Mouse (Mus musculus) ES-E14 (cell line): ENCODE measurements around the gene Coasy. TPM values are rescaled to one million over a fixed set of nuclear protein-coding genes. Genes with fewer than 3 reads are reported as not detected.
A peak's percentile ranks its signal among the peaks of the same experiment; 100 is the strongest.

Experiments used
- DNase-seq: peaks from one replicate; pipeline ENCODE4 v3.0.0-alpha.2; 2013; ENCODE audit warnings: low read depth, low spot score
- H3K27ac ChIP-seq: 2 replicates; pipeline ENCODE4 v1.5.1; 2012; ENCODE audit warnings: low read depth, mild to moderate bottlenecking, low read length, moderate library complexity, mixed read lengths; ENCODE audit not compliant: poor library complexity, insufficient read depth, severe bottlenecking
- H3K36me3 ChIP-seq: 2 replicates; pipeline ENCODE4 v1.6.1; 2012; ENCODE audit warnings: mild to moderate bottlenecking, low read length, moderate library complexity, mixed read lengths; ENCODE audit not compliant: control insufficient read depth, poor library complexity, insufficient read depth, severe bottlenecking
- H3K4me1 ChIP-seq, 2 experiments: fragments of 150-350 bp in 1 of 2; sonication (generic) in 1 of 2; 2 replicates each; pipeline ENCODE4 v1.6.1; 2012; ENCODE audit warnings: low read length in 2 of 2, mild to moderate bottlenecking in 1 of 2, mixed read lengths in 1 of 2; ENCODE audit not compliant: control insufficient read depth in 2 of 2, insufficient read depth in 2 of 2, poor library complexity in 1 of 2
- H3K4me3 ChIP-seq, 2 experiments: fragments of 150-350 bp in 1 of 2; sonication (generic) in 1 of 2; 2 replicates each; pipeline ENCODE4 v1.5.1; 2012; ENCODE audit warnings: low read length in 2 of 2, low read depth in 1 of 2, mild to moderate bottlenecking in 1 of 2, mixed read lengths in 1 of 2; ENCODE audit not compliant: insufficient read depth in 1 of 2, poor library complexity in 1 of 2, severe bottlenecking in 1 of 2
- H3K9ac ChIP-seq: 2 replicates; pipeline ENCODE4 v1.6.1; 2012; ENCODE audit warnings: low read depth, mild to moderate bottlenecking, low read length, mixed read lengths; ENCODE audit not compliant: poor library complexity, insufficient read depth, severe bottlenecking
- H3K9me3 ChIP-seq: fragments of 150-350 bp; sonication (generic); 2 replicates; pipeline ENCODE4 v1.6.1; 2012; ENCODE audit warnings: low read depth, mild to moderate bottlenecking, low read length; ENCODE audit not compliant: control insufficient read depth, insufficient read depth
- CHD2 ChIP-seq: IDR thresholded peaks from 2 replicates; pipeline ENCODE4 v1.6.1; 2014; ENCODE audit warnings: mild to moderate bottlenecking, low read depth, low read length, inconsistent platforms
- HCFC1 ChIP-seq: IDR thresholded peaks from 2 replicates; pipeline ENCODE4 v1.6.1; 2012; ENCODE audit warnings: low read length, inconsistent platforms, borderline replicate concordance; ENCODE audit not compliant: insufficient read depth
- MAFK ChIP-seq: IDR thresholded peaks from 2 replicates; pipeline ENCODE4 v1.6.1; 2014; ENCODE audit warnings: mild to moderate bottlenecking, low read depth, low read length, inconsistent platforms; ENCODE audit not compliant: insufficient read depth
- ZC3H11A ChIP-seq: IDR thresholded peaks from 2 replicates; pipeline ENCODE4 v1.6.1; 2012; ENCODE audit warnings: low read depth, mild to moderate bottlenecking, inconsistent platforms, low read length, borderline replicate concordance
- ZNF384 ChIP-seq: IDR thresholded peaks from 2 replicates; pipeline ENCODE4 v1.6.1; 2012; ENCODE audit warnings: low read depth, low read length, inconsistent platforms
- in situ Hi-C, 2 experiments: fragments of 600-800 bp; cut with MboI; formaldehyde crosslinking; loops; one replicate each; pipeline ENCODE4 v1.15.1; 2025; ENCODE audit warnings: low sequenced_read_pairs in 2 of 2, inconsistent platforms in 1 of 2; ENCODE audit not compliant: unreplicated experiment in 2 of 2
- total RNA-seq: library from RNA; depleted of rRNA; stranded (reverse); fragments of 300-350 nt; gene quantifications from 2 replicates; pipeline ENCODE4 v1.2.3, GENCODE M21; 2012

Gene Coasy
- total RNA-seq, 1 experiment: 21.9 TPM

- H3K4me1 ChIP-seq: peaks cover 5 to 16% of the 10 kb centered on the region in 2 experiments; a peak in 3 of 4 replicates
Measured at GRCm38 (mm10) chr11:101056885-101057284, 25.5 kb upstream of the Coasy start.

GRCm38 (mm10) chr11:101057860-101058259 lies 24.5 kb upstream of the Coasy start:
- Histone ChIP-seq H3K36me3 (peaks cover 2% of the 10 kb centered on the region; the same call in 1 of the 2 replicates), H3K4me1 (peaks cover 5 to 23% of the 10 kb centered on the region in 2 experiments), H3K4me3 (no peak overlapping the region), H3K27ac (no peak overlapping the region), H3K9ac (no peak overlapping the region), H3K9me3 (no peaks in the 10 kb centered on the region)
- peak; percentile 81 for DNase-seq
- in situ Hi-C loops: loop anchor here in 1 of 2 experiments (5.0 kb wide), 1 partner anchor 76 kb away; no protein-coding TSS in a partner anchor
- no peak for TF ChIP-seq CHD2
- no peak for TF ChIP-seq ZNF384
- no peak for TF ChIP-seq ZC3H11A
- no peak for TF ChIP-seq MAFK
- no peak for TF ChIP-seq HCFC1

More at GRCm38 (mm10) chr11:101056885-101057284, 25.5 kb upstream of the Coasy start:
- Histone ChIP-seq H3K4me3 (no peak overlapping the region), H3K9me3 (no peaks in the 10 kb centered on the region), H3K36me3 (no peaks in the 10 kb centered on the region; the same call in 1 of the 2 replicates), H3K9ac (no peak overlapping the region), H3K27ac (no peak overlapping the region)
- DNase-seq: no peak
- TF ChIP-seq HCFC1 (no peak), MAFK (peak; percentile 56; the same call in 1 of the 2 replicates)
- in situ Hi-C loops: loop anchor here in 1 of 2 experiments (5.0 kb wide), 1 partner anchor 75 kb away; no protein-coding TSS in a partner anchor

- in situ Hi-C loops: loop anchor here in 1 of 2 experiments (5.0 kb wide), 1 partner anchor 76 kb away; no protein-coding TSS in a partner anchor
- Histone ChIP-seq H3K9ac (no peak overlapping the region; the same call in 1 of the 2 replicates), H3K9me3 (no peaks in the 10 kb centered on the region), H3K4me1 (peaks cover 6 to 31% of the 10 kb centered on the region in 2 experiments), H3K36me3 (peaks cover 2% of the 10 kb centered on the region; the same call in 1 of the 2 replicates), H3K4me3 (no peak overlapping the region), H3K27ac (no peak overlapping the region)
- TF ChIP-seq ZC3H11A (no peak), MAFK (no peak), CHD2 (no peak), ZNF384 (no peak), HCFC1 (no peak)
- no peak for DNase-seq
Measured at GRCm38 (mm10) chr11:101058726-101059125, 23.6 kb upstream of the Coasy start.

GRCm38 (mm10) chr11:101059473-101059872 lies 22.9 kb upstream of the Coasy start:
- H3K9me3 ChIP-seq: no peaks in the 10 kb centered on the region
- in situ Hi-C loops: loop anchor here in 1 of 2 experiments (5.0 kb wide), 1 partner anchor 77 kb away; no protein-coding TSS in a partner anchor
- peaks cover 7 to 35% of the 10 kb centered on the region in 2 experiments for H3K4me1 ChIP-seq
- peaks cover 2% of the 10 kb centered on the region; the same call in 1 of the 2 replicates for H3K36me3 ChIP-seq
- H3K9ac ChIP-seq: no peak overlapping the region
- no peak overlapping the region for H3K27ac ChIP-seq
- DNase-seq: no peak
- H3K4me3 ChIP-seq: no peak overlapping the region
- no peak for TF ChIP-seq ZC3H11A
- no peak for TF ChIP-seq ZNF384
- TF ChIP-seq HCFC1: no peak
- TF ChIP-seq CHD2: no peak
- no peak for TF ChIP-seq MAFK

GRCm38 (mm10) chr11:101060126-101060525 lies 22.2 kb upstream of the Coasy start:
- H3K36me3 ChIP-seq: peaks cover 2% of the 10 kb centered on the region; the same call in 1 of the 2 replicates
- no peak overlapping the region for H3K4me3 ChIP-seq
- DNase-seq: no peak
- peaks cover 5 to 35% of the 10 kb centered on the region in 2 experiments for H3K4me1 ChIP-seq
- in situ Hi-C loops: loop anchor here in 1 of 2 experiments (10.0 kb wide), 1 partner anchor 75 kb away; no protein-coding TSS in a partner anchor
- no peak overlapping the region for H3K27ac ChIP-seq
- H3K9ac ChIP-seq: no peak overlapping the region
- TF ChIP-seq ZC3H11A (no peak), MAFK (no peak), HCFC1 (no peak), ZNF384 (no peak), CHD2 (no peak)
- no peaks in the 10 kb centered on the region for H3K9me3 ChIP-seq
